Mouse (Mus musculus): ENCODE results near the gene Mcm7.

- TF ChIP-seq POLR2A (IDR thresholded peaks at IDR 0.05; ENCODE audit: control insufficient read depth, low read depth, low read length) (no peak), CTCF (IDR thresholded peaks at IDR 0.05; ENCODE audit: control insufficient read depth, insufficient read depth, insufficient replicate concordance, low read depth, low read length) (no peak)
These were observed 995 bp upstream of the Mcm7 start for GRCm38 (mm10) chr5:138173217-138173616.

Measured in testis, adult 2 months (tissue).